Mouse (Mus musculus): Measurements from ENCODE around the gene Colgalt1.

Gene Colgalt1

DNA sequence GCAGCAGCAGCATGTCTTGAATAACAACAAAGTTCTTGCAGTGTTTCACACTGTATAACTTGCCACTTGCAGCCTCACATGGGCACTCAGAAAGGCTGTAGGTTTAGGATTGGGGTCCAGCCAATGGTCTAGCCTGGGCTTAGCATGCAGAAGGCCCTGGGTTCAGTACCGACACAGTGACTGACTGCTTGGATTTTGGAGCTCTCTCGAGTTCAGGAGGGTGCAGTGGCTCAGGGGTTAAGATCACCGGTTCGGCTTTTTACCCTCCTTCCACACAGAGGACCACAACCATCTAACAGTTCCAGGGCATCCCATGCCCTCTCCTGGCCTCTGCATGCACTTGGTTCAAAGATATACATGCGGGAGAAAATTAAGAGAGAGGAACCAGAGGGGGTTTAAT, 19.8 kb upstream of the Colgalt1 start:
- no peak for DNase-seq (ENCODE audit: low read depth, low spot score)

DNA sequence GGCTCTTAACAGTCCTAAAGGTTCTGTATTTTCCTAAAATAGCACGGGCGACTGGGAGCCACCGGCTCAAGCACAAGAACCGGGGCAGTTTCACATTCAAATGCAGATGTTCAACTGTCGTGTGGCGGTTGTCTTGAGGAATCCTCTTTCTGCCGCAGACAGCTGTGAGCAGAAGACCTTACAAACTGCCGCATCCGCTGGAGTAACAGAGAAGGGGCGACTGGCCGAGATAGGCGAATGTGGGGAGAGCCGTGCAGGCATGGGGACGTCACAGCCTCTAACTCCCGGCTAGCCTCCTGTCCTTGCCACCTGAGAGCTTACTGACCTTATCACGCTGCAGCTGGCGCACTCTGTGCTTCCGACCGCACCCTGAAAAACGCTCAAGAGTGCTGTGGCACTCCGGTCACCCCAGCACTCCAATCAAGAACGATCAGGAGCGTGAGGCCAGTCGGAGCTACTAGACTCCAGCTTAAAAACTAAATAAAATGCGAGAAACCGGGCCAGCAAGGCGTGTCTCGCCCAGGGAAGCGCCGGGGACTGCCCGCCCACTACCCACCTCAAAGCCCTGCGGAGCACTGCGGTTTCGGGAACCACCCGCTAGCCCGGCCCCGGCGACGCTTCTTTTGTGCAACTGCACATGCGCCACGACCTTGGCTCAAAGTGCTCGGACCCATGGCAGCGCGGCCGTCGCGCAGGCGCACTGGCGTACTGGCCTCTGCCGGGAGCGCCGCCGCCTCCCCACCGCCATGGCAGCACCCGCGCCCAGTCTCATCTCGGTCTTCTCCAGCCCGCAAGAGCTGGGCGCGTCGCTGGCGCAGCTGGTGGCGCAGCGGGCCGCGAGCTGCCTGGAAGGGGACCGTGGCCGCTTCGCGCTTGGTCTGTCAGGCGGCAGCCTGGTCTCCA, 19.1 kb upstream of the Colgalt1 start, which contains the start of gene Pgls:
TSS of gene Pgls (plus strand) at position 706 of the 903 bp plus-strand sequence.
- DNase-seq (ENCODE audit: low read depth, low spot score), result peak; percentile 96

DNA sequence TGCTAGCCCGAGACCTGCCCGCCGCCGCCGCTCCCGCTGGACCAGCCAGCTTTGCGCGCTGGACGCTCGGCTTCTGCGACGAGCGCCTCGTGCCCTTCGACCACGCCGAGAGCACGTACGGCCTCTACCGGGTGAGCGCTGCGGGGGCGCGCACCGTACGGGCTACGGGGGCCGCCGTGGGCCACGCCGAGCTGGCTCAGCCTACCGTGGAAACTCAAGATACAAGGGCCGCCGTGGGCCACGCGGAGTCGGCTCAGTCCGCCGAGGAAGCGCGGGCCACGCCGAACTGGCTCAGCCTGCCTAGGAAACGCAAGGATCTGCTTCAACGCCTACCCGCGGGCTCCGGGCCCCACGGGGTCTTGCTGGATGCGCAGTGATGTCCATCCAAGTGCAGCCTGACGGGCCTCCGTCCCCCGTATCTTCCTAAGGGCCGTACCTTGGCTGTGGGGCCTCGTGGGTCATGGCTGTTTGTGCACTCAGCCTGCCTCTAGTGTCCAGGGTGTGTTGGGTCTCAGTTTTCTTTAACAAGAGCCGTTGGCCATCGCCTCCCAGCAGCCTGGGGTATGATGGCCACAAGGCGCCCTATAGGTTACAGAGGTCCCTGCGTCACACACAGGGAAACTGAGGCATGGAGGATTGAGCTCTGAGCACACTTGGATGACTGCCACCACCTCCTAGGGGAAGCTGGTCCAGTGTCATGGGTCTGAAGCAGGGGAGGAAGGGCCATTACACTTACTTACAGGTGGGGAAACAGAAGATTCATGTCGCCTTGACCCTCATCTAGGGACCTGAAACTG, 18.2 kb upstream of the Colgalt1 start:
- peak; percentile 81 for DNase-seq (ENCODE audit: low read depth, low spot score)

DNA sequence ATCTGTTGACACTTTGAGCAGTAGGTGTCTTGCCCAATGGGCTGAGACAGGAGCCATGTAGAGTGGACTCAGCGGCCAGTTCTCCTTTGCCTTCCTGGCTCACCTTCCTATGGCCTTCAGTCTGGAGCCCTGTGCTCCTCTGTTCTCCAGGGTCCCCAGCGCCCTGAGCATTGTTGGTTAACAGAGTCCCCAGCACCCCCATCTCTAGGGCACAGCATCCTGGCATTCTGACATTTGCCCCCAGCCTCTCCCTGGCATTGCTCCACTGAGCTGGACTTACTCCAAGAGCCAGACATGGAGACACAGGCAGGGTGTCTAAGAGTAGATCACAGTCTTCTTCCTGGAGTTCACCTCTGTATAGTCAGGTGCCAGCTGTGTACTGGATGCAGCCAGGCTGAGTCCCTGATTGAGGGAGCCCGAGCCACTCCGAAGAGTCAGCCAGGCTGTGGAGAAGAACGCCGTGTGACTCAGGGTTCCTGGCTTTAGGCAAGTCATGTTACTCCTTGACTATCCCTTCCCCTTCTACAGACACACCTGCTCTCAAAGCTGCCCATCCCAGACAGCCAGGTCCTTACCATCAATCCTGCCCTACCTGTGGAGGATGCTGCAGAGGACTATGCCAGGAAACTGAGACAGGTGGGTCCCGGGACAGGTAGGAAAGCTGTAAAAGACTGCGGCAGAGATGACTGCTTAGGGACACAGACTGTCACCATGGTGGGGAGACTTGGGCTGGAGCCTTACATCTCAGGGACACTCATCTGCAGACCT, 17.1 kb upstream of the Colgalt1 start:
- no peak for DNase-seq (ENCODE audit: low read depth, low spot score)

DNA sequence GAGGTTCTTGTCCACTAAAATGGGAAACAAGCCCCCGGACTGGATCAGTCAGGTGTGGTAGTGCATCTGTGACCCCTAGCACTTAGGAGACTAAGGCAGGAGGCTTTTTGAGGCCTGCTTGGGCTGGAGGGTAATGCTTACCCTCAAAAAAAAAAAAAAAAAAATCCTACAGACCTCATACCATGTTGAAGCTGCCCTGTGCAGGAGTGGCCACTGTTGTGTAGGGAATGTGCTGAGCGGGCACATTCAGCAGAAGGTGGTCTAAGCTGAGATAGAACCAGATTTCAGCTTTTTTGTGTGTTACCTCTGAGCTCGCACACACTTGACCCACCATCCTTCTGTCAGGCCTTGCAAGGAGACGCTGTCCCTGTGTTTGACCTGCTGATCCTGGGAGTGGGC, 16.5 kb upstream of the Colgalt1 start:
- no peak for DNase-seq (ENCODE audit: low read depth, low spot score)

DNA sequence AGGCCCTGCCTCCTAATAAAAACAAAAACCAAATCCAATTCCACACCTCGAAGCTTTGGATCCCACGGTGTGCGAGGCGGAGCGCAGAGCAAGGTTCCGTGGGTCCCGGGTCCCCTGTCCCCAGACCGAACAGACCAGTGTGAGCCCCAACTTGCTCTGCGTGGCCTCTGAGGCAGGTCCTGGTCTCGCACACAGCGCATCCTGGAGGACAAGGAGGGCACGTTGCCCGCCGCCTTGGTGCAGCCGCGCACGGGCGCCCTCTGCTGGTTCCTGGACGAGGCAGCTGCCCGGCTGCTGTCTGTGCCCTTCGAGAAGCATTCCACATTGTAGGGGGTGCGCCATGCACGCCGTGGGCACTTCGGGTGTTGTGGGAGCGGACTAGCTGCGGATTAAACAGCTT, 14.9 kb upstream of the Colgalt1 start:
- DNase-seq (ENCODE audit: low read depth, low spot score), result peak; percentile 76

DNA sequence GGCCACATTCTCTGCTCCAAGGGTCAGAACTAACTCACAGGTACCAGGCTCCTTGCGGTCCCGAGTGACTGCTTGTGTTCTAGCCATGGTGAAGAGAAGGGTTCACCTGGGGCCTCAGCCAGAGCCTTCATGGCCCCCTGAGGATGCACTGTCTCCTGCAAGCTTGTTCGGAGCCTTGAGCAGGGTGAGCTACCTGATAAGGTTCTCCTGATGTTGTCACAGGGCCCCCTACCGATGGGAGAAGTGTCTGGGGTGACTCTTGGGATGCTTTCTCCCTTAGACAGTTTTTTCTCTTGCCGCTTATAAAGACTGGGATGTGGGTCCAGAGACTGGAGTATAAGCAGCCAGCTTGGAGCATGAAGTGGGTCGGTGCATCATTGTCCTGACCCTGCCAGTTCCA, 14.4 kb upstream of the Colgalt1 start:
- no peak for DNase-seq (ENCODE audit: low read depth, low spot score)

DNA sequence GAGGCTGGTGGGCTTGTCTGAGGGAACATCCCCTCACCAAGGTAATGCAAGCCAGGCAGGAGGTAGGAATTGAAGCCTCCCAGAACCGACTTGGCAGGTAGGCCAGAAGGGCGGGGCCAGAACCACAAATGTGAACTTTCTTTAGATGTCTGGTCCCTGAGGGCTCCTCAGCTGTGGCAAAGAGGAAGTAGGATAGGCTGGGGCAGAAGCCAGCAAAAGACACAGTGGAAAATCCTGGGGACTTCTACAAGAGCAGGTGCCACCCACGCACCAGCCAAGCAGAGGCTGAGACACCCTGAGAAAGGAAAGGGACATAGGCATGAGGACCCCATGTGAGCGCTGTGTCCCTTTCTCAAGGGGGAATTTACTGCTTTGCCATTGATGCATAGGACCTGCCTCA, 14.0 kb upstream of the Colgalt1 start:
- no peak for DNase-seq (ENCODE audit: low read depth, low spot score)

DNA sequence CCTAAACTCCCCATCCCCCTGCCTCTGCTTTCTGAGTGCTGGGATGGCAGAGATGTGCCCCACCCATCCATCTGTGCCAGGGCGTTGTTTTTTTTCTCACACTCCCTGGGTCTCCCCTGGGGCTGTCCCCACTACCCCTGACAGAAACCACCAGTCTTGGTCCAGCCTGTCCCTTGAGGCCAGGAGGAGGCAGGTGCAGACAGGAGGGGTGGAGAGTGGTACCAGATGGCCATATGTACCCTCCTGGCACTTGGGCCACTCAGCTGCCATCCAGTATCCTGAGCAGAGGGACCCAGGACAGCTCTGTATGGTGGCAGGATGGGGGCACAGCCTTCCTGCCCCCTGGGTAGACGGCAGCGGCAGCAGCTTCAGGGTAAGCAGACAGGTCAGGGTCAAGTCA, 13.3 kb upstream of the Colgalt1 start, which contains the start of gene Fam129c:
TSS of gene Fam129c (plus strand) at position 198 of the 400 bp plus-strand sequence.
- no peak for DNase-seq (ENCODE audit: low read depth, low spot score)

DNA sequence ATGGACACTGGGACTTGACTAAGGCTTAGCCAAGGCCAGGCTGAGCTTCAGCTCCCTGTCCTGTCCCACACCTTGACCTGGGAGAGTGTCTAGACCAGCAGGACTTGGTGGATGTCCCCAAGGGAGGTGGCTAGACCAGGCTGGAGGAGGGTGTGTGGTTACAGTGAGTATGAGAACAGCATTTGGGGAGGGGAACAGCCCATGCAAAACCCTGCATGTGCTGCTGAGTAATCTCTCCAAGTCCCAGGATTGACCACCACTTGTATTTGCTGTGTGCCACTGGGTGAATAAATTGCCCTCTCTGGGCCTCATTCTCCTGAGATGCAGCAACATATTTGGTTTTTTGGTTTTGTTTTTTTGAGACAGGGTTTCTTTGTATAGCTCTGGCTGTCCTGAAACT, 12.4 kb upstream of the Colgalt1 start:
- no peak for DNase-seq (ENCODE audit: low read depth, low spot score)

DNA sequence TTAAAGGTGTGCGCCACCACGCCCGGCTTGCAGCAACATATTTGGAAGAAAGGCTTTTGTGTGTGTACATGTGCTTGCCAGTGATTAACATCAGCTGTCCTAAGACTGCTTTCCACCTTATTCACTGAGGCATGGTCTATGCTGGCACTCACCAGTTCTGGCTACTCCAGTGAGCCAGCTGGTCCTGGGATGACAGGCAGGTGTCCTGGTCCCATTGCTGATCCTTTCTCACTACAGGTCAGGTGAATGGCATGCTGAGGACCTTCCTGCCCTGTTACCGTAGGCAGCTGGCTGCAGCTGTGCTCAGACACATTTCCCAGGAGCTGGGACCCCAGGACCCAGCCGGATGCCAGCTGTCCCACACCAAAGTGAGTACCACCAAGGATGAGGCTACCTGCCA, 12.0 kb upstream of the Colgalt1 start:
- no peak for DNase-seq (ENCODE audit: low read depth, low spot score)

DNA sequence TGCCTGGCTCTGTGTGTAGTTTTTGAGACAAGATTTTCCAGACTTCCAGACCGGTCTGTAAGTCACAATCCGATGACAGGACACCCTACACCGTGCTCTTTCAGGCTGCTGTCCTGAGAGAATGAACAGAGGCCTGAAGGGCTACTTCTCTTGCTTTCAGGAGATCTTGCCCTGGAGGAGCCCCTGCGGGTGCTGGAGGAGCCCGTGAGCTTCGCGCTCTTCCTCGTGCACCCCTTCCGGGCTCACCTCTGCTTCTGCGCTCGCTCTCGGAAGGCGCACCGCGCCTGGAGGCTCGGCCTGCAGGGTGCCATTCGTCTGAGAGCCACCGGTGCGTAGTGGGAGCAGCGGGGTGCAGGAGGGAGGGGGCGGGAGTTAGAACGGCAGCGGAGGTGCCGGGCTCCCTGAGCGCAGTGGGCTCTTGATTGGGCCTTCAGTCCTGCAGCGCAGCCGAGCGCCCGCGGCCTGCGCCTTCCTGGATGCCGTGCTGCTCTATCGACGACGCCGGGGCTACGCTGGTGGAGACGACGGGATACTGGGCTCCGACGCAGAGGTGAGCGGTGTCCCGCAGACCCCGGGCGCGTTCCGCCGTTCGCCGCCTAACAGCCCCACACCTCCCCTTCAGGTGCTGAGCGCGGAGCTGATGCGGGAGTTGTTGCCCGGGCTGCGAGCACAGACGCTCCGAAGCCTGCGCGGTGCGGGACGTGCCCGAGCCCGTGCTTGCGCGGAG, 8.7 kb upstream of the Colgalt1 start:
- no peak for DNase-seq (ENCODE audit: low read depth, low spot score)

DNA sequence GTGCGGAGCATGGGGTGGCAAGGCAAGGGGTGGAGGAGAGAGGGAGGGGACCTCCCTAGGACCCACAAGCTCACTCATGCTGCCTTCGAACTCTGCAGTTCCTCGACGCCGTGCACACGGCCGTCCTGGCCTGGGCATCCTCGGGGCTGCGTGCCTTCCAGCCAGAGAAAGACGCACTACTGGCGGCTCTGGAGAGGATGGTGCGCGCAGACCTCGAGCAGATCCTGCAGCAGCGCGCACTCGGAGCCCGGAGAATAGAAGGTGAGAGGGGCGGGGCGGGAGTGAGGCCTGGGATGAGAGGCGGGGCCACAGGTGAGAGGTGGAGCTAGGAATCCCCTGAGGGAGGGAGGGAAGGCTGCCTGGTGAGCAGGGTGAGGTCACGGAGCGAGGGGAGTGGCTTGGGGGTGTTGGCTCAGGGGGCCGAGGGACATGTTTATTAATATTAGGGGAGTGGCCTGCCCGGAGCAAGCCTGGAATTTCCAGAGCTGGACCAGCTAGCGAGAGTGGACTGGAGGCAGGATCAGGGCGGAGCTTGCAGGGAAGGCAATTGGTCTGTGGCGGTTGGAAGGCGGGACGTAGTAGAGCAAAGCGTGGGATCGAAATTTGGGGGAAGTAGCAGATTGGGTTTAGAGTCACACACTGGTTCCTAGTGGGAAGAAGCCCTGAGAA, 8.0 kb upstream of the Colgalt1 start:
- peak; percentile 45 for DNase-seq (ENCODE audit: low read depth, low spot score)

DNA sequence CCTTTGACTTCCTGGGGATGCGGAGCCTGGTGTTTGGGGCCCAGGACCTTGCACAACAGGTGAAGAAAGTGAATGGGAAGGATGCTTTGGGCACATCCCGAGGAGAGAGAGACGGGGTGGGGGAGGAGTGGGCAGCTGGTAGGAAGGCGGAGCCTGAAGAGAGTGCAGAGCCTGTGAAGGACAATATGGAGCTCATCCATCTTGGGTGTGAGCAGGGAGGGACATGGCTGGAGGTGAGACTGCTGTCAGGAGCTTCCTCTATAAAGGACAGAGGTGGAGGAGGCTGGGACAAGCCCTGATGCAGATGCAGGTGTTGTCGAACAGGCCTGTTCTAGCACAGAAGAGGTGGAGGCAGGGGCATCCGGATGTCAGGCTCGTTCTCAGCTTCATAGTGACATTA, 6.8 kb upstream of the Colgalt1 start:
- DNase-seq (ENCODE audit: low read depth, low spot score), result no peak

DNA sequence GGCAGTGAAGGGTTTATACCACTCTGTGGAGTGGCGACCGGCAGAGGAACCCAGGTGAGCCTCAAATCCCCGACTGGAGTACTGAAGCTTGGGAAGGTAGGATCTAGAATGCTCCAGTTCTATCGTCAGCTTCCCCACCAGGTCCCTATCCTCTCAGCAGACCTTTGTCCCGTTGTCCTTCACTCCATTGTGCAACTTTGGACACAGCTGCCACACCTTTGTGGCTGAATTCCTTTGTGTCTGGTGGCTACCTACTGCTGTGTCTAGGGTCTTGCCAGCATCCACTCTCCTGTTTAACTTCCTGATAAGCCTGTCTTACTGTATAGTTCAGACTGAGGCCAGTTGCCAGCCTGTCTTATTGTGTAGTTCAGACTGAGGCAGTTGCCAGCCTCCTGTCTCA, 1.3 kb downstream of the Colgalt1 start:
- no peak for DNase-seq (ENCODE audit: low read depth, low spot score)

DNA sequence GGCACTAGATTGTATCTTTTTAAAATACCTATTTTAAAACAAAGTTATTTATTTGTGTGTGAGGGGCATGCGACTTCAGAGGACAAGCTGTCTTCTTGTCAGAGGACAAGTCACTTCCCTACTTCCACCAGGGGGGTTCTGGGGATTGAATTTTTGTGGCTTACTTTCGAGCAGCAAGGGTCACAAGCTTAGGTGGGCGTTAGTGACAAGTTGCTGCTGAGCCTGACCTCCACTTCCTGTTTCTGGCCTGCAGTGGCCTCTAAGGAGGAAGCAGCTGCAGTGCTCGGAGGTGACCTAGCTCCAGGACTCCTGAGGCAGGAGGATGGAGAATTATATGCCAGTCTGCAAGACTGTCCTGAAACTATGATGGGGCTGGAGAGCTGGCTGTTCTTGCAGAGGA, 2.6 kb downstream of the Colgalt1 start:
- no peak for DNase-seq (ENCODE audit: low read depth, low spot score)

DNA sequence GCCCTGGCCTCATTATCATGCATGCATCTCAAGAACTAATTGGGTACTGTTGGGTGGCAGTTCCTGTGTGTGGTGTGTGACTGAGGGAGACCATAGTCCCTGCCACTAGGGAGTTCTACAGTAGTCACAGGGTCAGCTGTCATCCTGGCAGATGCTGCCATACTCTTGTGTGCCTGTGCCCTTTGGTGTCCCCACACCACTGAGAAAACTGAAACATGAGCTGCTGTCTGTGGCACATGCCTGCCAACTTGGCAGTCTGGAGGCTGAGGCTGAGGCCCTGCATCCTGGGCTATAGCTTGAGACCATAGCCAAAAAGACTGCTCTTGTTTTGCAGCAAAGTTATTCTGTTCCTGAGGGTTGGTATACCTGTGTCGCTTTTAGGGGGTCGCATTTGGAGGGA, 9.0 kb downstream of the Colgalt1 start:
- peak; percentile 82 for DNase-seq (ENCODE audit: low read depth, low spot score)

DNA sequence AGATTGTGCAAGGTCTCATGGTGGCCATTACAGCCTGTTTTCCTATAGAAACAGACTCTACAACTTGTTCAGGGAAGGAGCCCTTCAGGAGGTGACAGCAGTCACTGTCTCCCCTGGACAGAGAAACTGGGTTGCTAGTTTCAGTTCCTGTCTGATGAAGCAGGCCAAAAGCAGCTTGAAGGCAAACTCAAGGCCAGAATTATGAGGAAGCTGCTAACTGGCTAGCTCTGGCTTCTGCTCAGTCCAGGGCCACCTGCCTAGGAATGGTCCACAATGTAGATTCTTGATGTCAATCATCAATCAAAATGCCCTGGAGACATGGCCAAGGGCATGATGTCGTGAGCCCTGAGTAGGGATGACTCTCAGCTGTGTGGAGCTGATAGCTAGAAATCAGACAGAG, 14.3 kb downstream of the Colgalt1 start:
- DNase-seq (ENCODE audit: low read depth, low spot score), result no peak

DNA sequence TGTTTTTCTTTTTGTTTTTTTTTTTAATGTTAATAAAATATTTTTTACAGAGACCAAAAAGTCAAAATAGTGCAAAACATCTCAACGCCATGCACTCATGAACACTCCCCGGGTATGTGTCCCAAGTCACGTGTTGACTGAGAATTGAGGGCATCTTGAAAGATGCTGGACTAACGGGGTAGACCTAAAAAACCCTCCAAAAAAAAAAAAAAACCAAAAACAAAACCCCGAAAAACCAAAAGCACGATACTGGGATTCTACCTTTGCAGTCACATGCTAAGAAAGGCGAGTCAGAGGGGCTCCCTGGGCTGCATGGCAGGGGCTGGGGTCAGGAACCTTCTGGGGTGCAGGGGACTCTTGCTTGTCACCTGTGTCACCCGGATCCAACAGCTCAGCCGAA, 16.0 kb downstream of the Colgalt1 start:
- no peak for DNase-seq (ENCODE audit: low read depth, low spot score)

DNA sequence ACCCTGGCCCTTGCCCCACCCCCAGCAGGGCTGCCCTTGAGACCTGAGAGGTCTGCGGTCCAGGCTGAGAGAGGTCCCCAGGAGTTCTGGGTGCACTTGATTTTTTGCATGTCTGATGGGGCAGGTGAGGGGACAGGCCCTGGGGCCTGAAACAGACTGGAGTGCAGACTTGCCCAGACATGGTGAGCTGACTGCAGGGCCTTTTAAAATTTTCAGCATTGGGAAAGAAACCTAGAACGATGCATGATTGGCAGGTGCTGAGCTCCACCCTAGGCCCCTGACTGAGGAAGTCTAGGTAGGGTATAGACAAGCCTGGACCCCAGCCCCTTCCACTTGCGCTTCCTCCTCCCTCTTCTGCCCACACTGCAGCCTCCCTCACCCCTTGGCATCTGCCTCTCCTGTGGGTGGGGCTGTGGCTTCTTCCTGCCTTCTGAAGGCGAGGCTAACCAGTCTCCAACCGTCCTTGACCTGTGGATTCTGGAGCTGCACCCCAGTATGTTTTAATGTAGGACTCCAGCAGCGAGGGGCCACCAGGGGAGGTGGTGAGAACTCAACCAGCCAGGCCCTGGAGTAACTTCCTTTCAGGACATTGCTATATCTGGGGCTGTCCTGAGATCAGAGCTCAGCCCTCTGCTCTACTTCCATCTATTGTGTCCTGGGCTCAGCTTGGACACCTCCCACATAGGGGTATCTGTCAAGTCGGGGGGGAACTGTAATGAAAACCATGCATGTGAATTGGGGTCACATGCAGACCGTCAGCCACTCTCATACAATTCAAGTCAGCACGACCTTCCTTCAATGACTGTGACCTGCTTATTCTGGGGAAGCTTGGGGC, 16.7 kb downstream of the Colgalt1 start:
- no peak for DNase-seq (ENCODE audit: low read depth, low spot score)

Measured in skeletal muscle tissue, adult 2 months (tissue).